Mouse (Mus musculus): ENCODE measurements around the gene Dop1b. TPM values are rescaled to one million over a fixed set of nuclear protein-coding genes. Genes with fewer than 3 reads are reported as not detected.
A peak's percentile ranks its signal among the peaks of the same experiment; 100 is the strongest.

Dop1b gene
- polyA plus RNA-seq, 1 experiment = 16.9 TPM

DNA sequence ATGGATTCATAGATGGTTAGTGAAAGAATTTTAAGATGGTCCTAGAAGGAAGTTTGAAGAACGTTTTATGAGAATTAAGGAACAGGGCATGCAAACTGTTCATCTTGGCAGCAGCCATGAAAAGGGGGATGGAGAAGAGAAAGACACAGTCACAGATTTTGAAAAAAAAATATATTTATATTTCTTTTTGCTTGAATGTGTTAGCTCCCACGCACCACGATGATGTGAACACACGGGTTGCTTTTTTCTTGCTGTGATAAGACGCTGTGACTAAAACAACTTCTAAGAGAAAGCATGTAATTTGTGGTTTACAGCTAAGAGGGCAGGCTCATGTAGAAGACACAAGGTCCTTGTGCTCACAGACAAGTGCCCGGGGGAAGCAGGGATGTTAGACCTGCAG lies 115.2 kb downstream of the Dop1b start:
- H3K36me3 ChIP-seq (ENCODE audit: control insufficient read depth, insufficient read depth, low read length, poor library complexity, severe bottlenecking) = 0 out of 2 replicates have a peak, but pooled peaks cover 3% of the 10 kb centered on the region
- H3K27me3 ChIP-seq (ENCODE audit: control insufficient read depth, insufficient read depth, low read length, poor library complexity, severe bottlenecking) = no peaks in the 10 kb centered on the region
- peaks cover 1% of the 10 kb centered on the region for H3K4me1 ChIP-seq (ENCODE audit: control insufficient read depth, insufficient read depth, low read length)
- H3K4me3 ChIP-seq (ENCODE audit: low read depth, low read length) = no peak overlapping the region
- H3K27ac ChIP-seq (ENCODE audit: insufficient read depth, low read length) = peak overlapping the region; percentile 78
- no peak overlapping the region for H3K9ac ChIP-seq (ENCODE audit: low read depth, poor library complexity, severe bottlenecking)
- peaks cover 15% of the 10 kb centered on the region for H3K9me3 ChIP-seq (replicated peaks; ENCODE audit: control insufficient read depth, insufficient read depth, low read length, poor library complexity, severe bottlenecking)
- TF ChIP-seq POLR2A (IDR thresholded peaks at IDR 0.05; ENCODE audit: insufficient read depth, low read length) (no peak), CTCF (IDR thresholded peaks at IDR 0.05; ENCODE audit: low read depth, low read length) (no peak), EP300 (IDR thresholded peaks at IDR 0.05; ENCODE audit: insufficient read depth, low read depth, low read length) (no peak)

- H3K27me3 ChIP-seq (ENCODE audit: control insufficient read depth, insufficient read depth, low read length, poor library complexity, severe bottlenecking) = no peaks in the 10 kb centered on the region
- H3K27ac ChIP-seq (ENCODE audit: insufficient read depth, low read length) = peak overlapping the region; percentile 50
- 0 out of 2 replicates have a peak overlapping the region, but pooled peaks have one; percentile 10 for H3K9ac ChIP-seq (ENCODE audit: low read depth, poor library complexity, severe bottlenecking)
- no peak overlapping the region for H3K4me3 ChIP-seq (ENCODE audit: low read depth, low read length)
- peaks cover 5% of the 10 kb centered on the region for H3K4me1 ChIP-seq (ENCODE audit: control insufficient read depth, insufficient read depth, low read length)
- H3K36me3 ChIP-seq (ENCODE audit: control insufficient read depth, insufficient read depth, low read length, poor library complexity, severe bottlenecking) = peaks cover 3% of the 10 kb centered on the region; the same call in 1 of the 2 replicates
- no peaks in the 10 kb centered on the region for H3K9me3 ChIP-seq (replicated peaks; ENCODE audit: control insufficient read depth, insufficient read depth, low read length, poor library complexity, severe bottlenecking)
- no peak for TF ChIP-seq EP300 (IDR thresholded peaks at IDR 0.05; ENCODE audit: insufficient read depth, low read depth, low read length)
- no peak for TF ChIP-seq POLR2A (IDR thresholded peaks at IDR 0.05; ENCODE audit: insufficient read depth, low read length)
- TF ChIP-seq CTCF (IDR thresholded peaks at IDR 0.05; ENCODE audit: low read depth, low read length) = no peak
Observed at GRCm38 (mm10) chr16:93829526-93829925, 117.8 kb downstream of the Dop1b start.

GRCm38 (mm10) chr16:93830071-93830470 lies 118.4 kb downstream of the Dop1b start:
- Histone ChIP-seq H3K36me3 (ENCODE audit: control insufficient read depth, insufficient read depth, low read length, poor library complexity, severe bottlenecking) (peaks cover 3% of the 10 kb centered on the region; the same call in 1 of the 2 replicates), H3K4me1 (ENCODE audit: control insufficient read depth, insufficient read depth, low read length) (peaks cover 7% of the 10 kb centered on the region), H3K9me3 (replicated peaks; ENCODE audit: control insufficient read depth, insufficient read depth, low read length, poor library complexity, severe bottlenecking) (no peaks in the 10 kb centered on the region), H3K27ac (ENCODE audit: insufficient read depth, low read length) (peak overlapping the region; percentile 72), H3K4me3 (ENCODE audit: low read depth, low read length) (no peak overlapping the region), H3K9ac (ENCODE audit: low read depth, poor library complexity, severe bottlenecking) (peak overlapping the region; percentile 51), H3K27me3 (ENCODE audit: control insufficient read depth, insufficient read depth, low read length, poor library complexity, severe bottlenecking) (no peaks in the 10 kb centered on the region)
- TF ChIP-seq POLR2A (IDR thresholded peaks at IDR 0.05; ENCODE audit: insufficient read depth, low read length) (no peak), CTCF (IDR thresholded peaks at IDR 0.05; ENCODE audit: low read depth, low read length) (no peak), EP300 (IDR thresholded peaks at IDR 0.05; ENCODE audit: insufficient read depth, low read depth, low read length) (no peak)

GRCm38 (mm10) chr16:93830916-93831315 lies 119.2 kb downstream of the Dop1b start:
- H3K27me3 ChIP-seq (ENCODE audit: control insufficient read depth, insufficient read depth, low read length, poor library complexity, severe bottlenecking) = no peaks in the 10 kb centered on the region
- H3K9ac ChIP-seq (ENCODE audit: low read depth, poor library complexity, severe bottlenecking) = peak overlapping the region; percentile 51
- TF ChIP-seq POLR2A (IDR thresholded peaks at IDR 0.05; ENCODE audit: insufficient read depth, low read length) (no peak), EP300 (IDR thresholded peaks at IDR 0.05; ENCODE audit: insufficient read depth, low read depth, low read length) (no peak), CTCF (IDR thresholded peaks at IDR 0.05; ENCODE audit: low read depth, low read length) (no peak)
- H3K9me3 ChIP-seq (replicated peaks; ENCODE audit: control insufficient read depth, insufficient read depth, low read length, poor library complexity, severe bottlenecking) = no peaks in the 10 kb centered on the region
- peaks cover 9% of the 10 kb centered on the region for H3K4me1 ChIP-seq (ENCODE audit: control insufficient read depth, insufficient read depth, low read length)
- H3K36me3 ChIP-seq (ENCODE audit: control insufficient read depth, insufficient read depth, low read length, poor library complexity, severe bottlenecking) = peaks cover 3% of the 10 kb centered on the region; the same call in 1 of the 2 replicates
- H3K27ac ChIP-seq (ENCODE audit: insufficient read depth, low read length) = peak overlapping the region; percentile 72
- no peak overlapping the region for H3K4me3 ChIP-seq (ENCODE audit: low read depth, low read length)

DNA sequence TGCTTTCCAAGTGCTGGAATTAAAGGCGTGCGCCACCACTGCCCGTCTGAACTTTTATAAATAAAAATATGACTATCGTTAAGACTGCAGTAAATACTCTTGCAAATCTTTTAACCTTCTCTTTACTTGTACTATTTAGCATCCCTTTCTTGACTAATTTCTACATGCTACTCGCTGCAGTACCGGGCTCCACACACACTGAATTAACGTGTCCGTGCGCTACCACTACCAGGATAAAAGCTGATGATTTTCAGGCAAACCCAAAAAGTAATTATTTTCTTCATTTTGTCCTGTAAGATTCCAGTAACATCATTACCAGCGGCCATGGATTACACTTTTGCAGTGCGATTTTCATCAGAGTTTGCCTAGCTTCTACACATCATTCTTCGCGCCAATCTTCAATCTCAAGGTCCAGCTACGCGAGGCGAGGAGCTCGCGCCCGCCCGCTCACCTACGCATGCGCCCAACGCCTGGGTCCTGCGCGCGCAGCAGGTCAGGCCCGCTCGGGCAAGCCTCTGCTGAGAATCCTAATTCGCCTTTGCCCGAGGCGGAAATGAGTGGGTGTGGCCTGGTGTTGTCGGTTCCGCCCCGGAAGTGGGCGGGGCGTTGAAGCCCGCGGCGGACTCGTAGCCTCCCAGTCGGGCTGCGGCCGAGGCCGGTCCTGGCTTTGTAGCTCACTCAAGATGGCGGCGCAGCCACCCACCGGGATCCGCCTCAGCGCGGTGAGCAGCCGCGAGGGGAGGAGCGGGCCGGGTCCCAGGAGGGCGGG lies 120.1 kb downstream of the Dop1b start, which contains the start of gene Morc3:
TSS of gene Morc3 (plus strand) at position 495 of the 769 bp plus-strand sequence.
- no peaks in the 10 kb centered on the region for H3K9me3 ChIP-seq (replicated peaks; ENCODE audit: control insufficient read depth, insufficient read depth, low read length, poor library complexity, severe bottlenecking)
- H3K4me3 ChIP-seq (ENCODE audit: low read depth, low read length) = peak within 1 kb of the TSS; percentile 93
- H3K27me3 ChIP-seq (ENCODE audit: control insufficient read depth, insufficient read depth, low read length, poor library complexity, severe bottlenecking) = no peaks in the 10 kb centered on the region
- H3K27ac ChIP-seq (ENCODE audit: insufficient read depth, low read length) = peak within 1 kb of the TSS; percentile 79
- peaks cover 9% of the 10 kb centered on the region for H3K4me1 ChIP-seq (ENCODE audit: control insufficient read depth, insufficient read depth, low read length)
- H3K36me3 ChIP-seq (ENCODE audit: control insufficient read depth, insufficient read depth, low read length, poor library complexity, severe bottlenecking) = peaks cover 3% of the 10 kb centered on the region; the same call in 1 of the 2 replicates
- TF ChIP-seq CTCF (IDR thresholded peaks at IDR 0.05; ENCODE audit: low read depth, low read length) = no peak
- peak; percentile 58; the same call in 1 of the 2 replicates for TF ChIP-seq EP300 (IDR thresholded peaks at IDR 0.05; ENCODE audit: insufficient read depth, low read depth, low read length)
- TF ChIP-seq POLR2A (IDR thresholded peaks at IDR 0.05; ENCODE audit: insufficient read depth, low read length) = peak; percentile 80
- H3K9ac ChIP-seq (ENCODE audit: low read depth, poor library complexity, severe bottlenecking) = peak within 1 kb of the TSS; percentile 91

All from ES-Bruce4 (cell line).